Mouse (Mus musculus) heart, postnatal 36 days (tissue): Measurements from ENCODE around the gene Reg2. TPM values are rescaled to one million over a fixed set of nuclear protein-coding genes. Genes with fewer than 3 reads are reported as not detected.
"Not testable (repeated sequence)": the region's sequence is repeated elsewhere in the genome, so short reads cannot be mapped to it uniquely, and the experiment has no call there.

ENCODE experiments used
- DNase-seq, 2 experiments: peaks; one replicate each; pipeline ENCODE4 v3.0.0; 2021 to 2022
- intact Hi-C: fragments of 180-260 bp; cut with DNase I; formaldehyde crosslinking; loops from one replicate; pipeline ENCODE4 v1.15.1; 2025
- total RNA-seq, 2 experiments: library from RNA; stranded (reverse); gene quantifications; 2 replicates each; pipeline ENCODE4 v1.2.3; 2021

Gene Reg2
- total RNA-seq = not detected

- DNase-seq, intact Hi-C loops: not testable (repeated sequence)
These were observed at the start of gene Reg2 for GRCm38 (mm10) chr6:78395323-78395722. Reg2 (plus strand) TSS chr6:78395623.

DNA sequence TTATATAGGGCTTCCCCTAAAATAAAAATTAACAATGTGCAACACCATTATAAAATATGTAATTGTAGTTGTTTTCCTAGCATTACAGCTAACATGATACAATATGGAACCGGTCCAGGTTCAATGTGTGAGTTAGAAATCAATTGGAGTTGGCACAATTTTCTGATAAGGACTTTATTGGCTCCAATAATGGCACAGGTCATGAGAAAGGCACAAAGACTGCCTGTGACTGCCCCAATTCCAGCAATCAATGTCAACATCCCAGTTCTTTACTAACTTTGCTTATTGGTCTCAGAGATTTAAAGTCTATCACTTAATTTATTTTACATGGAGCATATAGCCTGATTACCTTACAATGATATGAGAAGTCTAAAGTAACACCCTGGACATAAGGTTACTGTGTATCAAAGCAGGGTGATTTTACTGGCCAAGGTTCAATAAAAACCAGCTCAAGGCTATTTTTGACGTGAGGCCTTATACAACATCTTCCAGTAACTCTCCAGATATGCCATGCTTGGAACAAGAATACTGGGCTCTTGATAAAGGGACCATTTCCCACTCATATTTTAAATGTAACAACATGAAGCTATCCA lies 33.4 kb upstream of the Reg2 start:
- intact Hi-C loops = no loop called here
- DNase-seq = no peak

DNA sequence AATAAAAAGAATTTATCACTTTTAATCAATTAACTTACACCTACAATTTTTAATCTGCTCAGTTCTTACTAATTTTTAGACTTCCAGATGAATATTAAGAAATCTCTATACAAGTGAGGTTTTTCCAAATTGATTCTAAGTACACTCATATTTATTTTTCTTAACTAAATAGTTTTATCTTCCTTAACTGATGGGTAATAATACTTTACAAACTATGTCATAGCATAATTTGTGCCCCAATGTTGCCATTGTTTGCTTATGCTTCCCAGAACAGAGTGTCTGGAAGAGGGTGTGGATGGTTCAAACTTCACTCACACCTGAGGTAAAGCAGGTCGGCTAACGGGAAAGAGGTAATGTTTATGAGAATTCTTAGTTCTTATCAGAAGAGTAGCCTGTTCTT lies 25.1 kb upstream of the Reg2 start, which contains the start of gene Reg3b:
Gene Reg3b, plus strand, starts transcription at position 301 of the 400 bp plus-strand sequence.
- intact Hi-C loops = no loop called here

GRCm38 (mm10) chr6:78378765-78379164 lies 16.7 kb upstream of the Reg2 start, which contains the start of gene Reg3d:
Reg3d (minus strand) TSS chr6:78378865.
- no peak for DNase-seq
- intact Hi-C loops = no loop called here

More for the DNA sequence above, 25.1 kb upstream of the Reg2 start, which contains the start of gene Reg3b:
- no peak for DNase-seq

GRCm38 (mm10) chr6:78380409-78380808 lies 15.0 kb upstream of the Reg2 start, which contains the start of gene Reg3a:
Reg3a (plus strand) TSS chr6:78380709.
- intact Hi-C loops = no loop called here
- DNase-seq = no peak

DNA sequence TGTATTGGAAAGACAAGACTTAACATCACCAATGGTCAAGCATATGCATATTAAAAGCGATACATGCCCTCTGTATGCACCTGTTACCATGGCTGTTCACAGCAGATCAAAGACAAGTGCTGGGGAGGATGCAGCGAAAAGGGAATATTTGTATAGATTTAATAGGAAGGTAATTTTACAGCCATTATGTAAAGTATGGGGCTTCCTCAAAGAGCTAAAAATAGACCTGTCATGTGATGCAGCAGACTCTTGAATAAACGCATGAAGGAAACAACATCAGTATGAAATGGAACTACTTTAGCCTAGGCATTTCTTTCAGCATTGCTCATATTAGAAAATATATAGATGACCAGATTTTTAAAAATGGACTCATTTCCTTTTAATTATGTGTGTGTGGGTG lies 9.8 kb upstream of the Reg2 start:
- no peak for DNase-seq
- intact Hi-C loops = no loop called here

- DNase-seq, intact Hi-C loops: not testable (repeated sequence)
These were observed 27.0 kb downstream of the Reg2 start, which contains the start of gene Reg1 for GRCm38 (mm10) chr6:78422411-78422810. Reg1 (plus strand) TSS chr6:78422711.

- DNase-seq = no peak
- intact Hi-C loops = no loop called here
These were observed 30.1 kb downstream of the Reg2 start for GRCm38 (mm10) chr6:78425497-78425896.

- intact Hi-C loops = no loop called here
These were observed 51.8 kb downstream of the Reg2 start for GRCm38 (mm10) chr6:78447202-78447601.

DNA sequence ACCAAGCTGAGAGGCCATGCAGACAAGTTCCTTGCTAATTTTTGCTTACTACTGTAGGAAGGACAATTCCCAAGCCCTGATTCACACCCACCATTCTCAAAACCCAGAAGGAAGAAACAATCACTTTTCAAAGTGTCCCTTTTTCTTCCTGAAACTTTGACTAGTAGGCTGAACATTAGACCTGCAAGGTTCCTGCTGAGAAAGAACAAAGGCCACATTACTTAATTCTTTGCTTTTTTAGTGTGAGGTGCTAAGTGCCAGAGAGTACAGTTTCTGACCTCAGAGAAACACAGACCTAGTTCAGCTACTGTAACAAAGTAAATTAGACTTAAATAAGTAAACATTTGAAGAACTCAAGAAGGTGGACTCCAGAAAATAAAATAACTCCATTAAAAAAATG lies 53.0 kb downstream of the Reg2 start:
- intact Hi-C loops = no loop called here
- DNase-seq = no peak

More at GRCm38 (mm10) chr6:78447202-78447601, 51.8 kb downstream of the Reg2 start:
- no peak for DNase-seq

DNA sequence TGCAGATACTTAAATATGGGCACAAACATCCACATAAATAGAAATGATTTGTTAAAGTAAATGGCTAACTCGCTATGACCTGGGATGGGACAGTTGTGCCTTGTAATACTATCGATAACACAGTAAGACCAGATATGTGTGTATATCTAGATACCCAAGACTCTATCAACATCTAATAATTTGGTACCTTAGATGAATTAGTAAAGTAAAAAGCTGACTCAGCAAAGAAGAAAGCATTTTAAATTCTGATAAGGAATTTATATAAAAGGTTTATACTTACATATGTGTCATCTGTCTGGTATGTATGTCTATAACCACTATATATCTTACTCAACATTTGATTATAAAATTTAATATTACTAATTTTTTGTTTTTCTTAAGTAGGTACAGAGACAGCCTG lies 57.4 kb downstream of the Reg2 start:
- intact Hi-C loops = no loop called here
- no peak for DNase-seq

Other genes with a start within 250 kb of the Reg2 start
- gene Reg3b, start 25.0 kb upstream of the Reg2 start, total RNA-seq = not detected
- gene Reg3d, start 16.8 kb upstream of the Reg2 start, total RNA-seq = not detected
- gene Reg3a, start 14.9 kb upstream of the Reg2 start, total RNA-seq = not detected
- gene Reg1, start 27.1 kb downstream of the Reg2 start, total RNA-seq = not detected
- gene Reg3g, start 73.2 kb downstream of the Reg2 start, total RNA-seq = not detected